Mouse (Mus musculus) hindlimb bud, embryonic 11.5 days (tissue): ENCODE data around the gene Hnrnpc.
A peak's percentile ranks its signal among the peaks of the same experiment; 100 is the strongest.

Experiments used
- DNase-seq: peaks from one replicate; pipeline ENCODE4 v3.0.0-alpha.2; 2012; ENCODE audit warnings: low read depth, low spot score; ENCODE audit errors: extremely low spot score

Gene Hnrnpc

GRCm38 (mm10) chr14:52103856-52104676 lies at the start of gene Hnrnpc:
Hnrnpc (minus strand) TSS chr14:52104028.
- peak; percentile 100 for DNase-seq

GRCm38 (mm10) chr14:52152613-52153012 lies 48.8 kb upstream of the Hnrnpc start:
- DNase-seq: no peak

GRCm38 (mm10) chr14:52152179-52152578 lies 48.4 kb upstream of the Hnrnpc start:
- no peak for DNase-seq

DNA sequence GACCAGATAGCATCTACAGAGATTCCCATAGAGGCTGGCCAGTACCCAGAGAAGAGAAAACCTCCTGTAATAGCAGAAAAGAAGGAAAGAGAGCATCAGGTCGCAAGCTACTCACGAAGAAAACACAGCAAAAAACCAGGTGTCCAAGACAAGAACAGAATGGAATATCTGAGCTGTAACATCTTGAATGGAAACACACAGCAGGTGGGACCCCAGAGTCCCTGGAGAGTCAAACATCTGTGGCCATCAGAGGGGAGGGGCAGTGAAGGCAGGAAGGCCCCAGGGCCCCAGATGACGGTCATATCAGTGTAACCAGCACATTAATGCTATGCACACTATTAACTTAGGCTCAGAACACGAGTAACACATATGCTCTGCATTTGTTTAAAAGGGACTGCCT lies 46.1 kb upstream of the Hnrnpc start:
- no peak for DNase-seq

GRCm38 (mm10) chr14:52146540-52146939 lies 42.7 kb upstream of the Hnrnpc start:
- no peak for DNase-seq

- DNase-seq: no peak
Measured at GRCm38 (mm10) chr14:52144165-52144564, 40.3 kb upstream of the Hnrnpc start.

DNA sequence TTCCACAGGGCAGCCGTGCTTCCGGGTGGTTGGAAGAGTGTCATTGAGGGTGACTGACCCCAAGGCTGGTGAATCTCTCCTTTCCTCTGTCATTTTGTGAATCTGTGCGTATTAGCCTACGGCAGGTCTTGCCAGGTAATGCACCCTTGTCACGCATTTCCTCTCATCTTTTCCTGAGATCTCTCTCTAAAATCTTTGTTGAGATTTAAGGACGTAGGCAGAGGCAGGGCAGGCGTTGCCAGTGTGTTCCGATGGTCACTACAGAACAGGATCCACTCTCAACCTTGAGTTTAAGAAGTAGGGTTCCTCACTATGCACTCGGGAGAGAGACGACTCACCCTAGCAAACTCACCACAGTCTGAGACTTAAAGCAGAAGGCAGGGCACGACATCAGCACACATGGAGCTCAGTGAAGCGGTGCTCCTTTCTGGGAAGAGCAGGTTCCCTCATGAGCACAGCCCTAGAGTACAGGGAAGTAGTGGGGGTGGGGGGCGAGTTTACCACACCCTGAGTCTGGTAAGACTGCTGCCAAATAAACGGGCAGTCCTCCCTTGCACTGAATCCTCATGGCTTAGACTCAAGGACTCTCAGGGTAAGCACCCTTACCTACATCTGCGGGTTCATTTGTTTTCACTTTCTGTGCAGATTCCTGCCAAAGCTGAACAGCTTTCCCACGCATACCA lies 37.8 kb upstream of the Hnrnpc start:
- DNase-seq: no peak

DNA sequence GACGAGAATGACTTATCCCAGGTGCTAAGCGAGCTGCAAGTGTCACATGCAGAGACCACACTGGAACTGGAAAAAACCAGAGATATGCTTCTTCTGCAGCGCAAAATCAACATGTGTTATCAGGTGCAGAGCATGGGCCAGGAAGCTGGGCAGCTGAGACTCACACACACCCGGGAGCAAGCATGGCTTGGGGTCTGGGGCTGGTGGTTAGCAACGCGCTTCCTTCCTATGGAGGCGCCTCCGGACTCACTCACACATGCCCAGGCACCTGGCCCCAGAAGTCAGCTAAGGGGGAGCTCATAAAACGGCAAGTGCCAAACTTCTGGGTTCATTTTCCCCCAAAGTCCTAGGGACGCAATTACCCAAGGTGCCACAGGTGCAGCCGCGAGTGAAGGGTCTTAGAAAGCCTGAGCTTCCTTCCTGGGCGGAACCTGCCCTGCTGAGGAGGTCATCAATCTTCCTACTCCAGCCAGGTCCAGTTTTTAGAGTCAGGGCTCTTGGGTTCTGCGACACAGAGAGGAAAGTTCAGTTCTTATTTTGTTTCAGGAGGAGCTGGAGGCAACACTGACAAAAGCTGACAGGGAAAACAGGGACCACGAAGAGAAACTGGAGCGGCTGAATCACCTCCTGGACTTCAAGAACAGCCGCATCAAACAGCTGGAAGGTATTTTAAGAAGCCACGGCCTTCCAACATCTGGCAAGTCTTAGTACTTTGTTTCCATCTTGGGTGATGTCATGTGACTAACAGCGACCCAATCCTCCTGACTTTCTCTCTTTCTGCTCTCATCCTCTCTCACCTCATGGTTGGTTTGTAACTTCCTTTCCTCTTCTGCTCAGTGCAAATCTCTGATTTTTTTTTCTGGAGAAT lies 37.0 kb upstream of the Hnrnpc start:
- DNase-seq: no peak

- DNase-seq: no peak
Measured at GRCm38 (mm10) chr14:52133584-52133983, 29.8 kb upstream of the Hnrnpc start.

- no peak for DNase-seq
Measured at GRCm38 (mm10) chr14:52124636-52125035, 20.8 kb upstream of the Hnrnpc start.

- no peak for DNase-seq
Measured at GRCm38 (mm10) chr14:52123918-52124317, 20.1 kb upstream of the Hnrnpc start.

- DNase-seq: no peak
Measured at GRCm38 (mm10) chr14:52120169-52120568, 16.3 kb upstream of the Hnrnpc start.

DNA sequence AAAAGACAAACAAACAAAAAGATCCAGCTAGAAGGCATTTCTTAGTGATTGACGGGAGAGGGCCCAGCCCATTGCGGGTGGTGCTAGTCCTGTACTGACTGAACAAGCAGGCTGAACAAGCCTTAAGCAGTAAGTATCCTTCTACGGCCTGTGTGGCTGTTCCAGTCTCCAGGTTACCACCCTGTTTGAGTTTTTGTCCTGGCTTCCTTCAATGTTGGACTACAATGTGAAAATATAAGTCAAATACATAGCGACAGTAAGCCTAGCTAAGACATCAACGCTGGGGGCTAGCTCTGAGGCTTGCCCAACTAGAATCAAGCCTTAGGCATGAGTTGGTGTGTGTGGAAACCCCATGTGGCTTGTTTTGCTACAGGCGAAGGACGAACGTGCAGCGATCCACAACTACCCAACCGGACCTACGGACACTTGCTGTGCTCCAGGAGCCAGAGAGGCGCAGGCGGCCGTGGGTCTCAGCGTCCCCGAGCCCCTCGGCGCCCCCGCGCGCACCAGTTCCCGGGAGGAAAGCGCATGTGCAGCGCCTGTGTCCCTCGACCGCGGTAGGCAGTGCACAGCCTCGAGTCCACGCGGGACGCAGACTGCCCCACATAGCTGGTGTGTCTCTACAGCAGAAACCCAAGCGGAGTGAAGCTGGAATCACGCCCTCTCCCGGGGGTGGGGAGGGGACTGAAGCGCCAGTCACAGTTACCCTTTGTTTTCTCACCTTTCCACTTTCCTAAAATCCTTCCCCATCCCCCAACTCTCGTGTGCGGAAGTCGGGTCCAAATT lies 15.2 kb upstream of the Hnrnpc start:
- DNase-seq: peak; percentile 71

- DNase-seq: no peak
Measured at GRCm38 (mm10) chr14:52118456-52118822, 14.6 kb upstream of the Hnrnpc start.

DNA sequence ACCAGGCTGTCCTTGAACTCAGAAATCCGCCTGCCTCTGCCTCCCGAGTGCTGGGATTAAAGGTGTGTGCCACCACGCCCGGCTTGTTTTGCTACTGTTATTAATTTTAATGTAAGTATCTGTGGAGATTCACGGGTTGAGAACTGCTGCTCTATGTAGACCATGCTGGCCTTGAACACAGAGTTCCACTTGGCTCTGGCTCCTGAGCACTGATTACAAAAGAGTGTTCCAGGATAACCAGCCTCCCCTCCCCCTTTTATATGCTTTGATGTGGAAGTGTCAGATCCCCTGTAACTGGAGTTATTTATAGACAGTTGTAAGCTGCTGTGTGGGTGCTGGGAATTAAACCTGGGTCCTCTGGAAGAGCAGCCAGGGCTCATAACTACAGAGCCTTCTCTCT lies 13.4 kb upstream of the Hnrnpc start:
- DNase-seq: no peak

DNA sequence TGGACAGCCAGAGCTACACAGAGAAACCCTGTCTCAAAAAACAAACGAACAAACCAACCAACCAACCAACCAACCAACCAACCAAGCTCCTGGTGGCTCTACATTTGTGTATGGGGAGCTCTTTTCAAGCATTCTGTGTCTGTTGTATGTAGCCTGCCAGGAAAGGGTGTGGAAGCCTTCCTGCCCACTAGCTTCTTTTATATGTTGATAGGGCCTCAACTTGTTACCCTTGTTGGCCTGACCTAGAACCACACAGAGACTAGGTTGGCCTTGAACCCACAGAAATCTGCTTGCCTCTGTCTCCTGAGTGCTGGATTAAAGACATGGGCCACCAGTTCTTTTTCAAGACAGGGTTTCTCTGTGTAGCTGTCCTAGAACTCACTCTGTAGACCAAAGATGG lies 10.3 kb upstream of the Hnrnpc start:
- no peak for DNase-seq

- no peak for DNase-seq
Measured at GRCm38 (mm10) chr14:52110346-52110745, 6.5 kb upstream of the Hnrnpc start, which contains the start of gene Rpgrip1. Rpgrip1 (plus strand) TSS chr14:52110704.

- DNase-seq: no peak
Measured at GRCm38 (mm10) chr14:52108025-52108424, 4.2 kb upstream of the Hnrnpc start.

DNA sequence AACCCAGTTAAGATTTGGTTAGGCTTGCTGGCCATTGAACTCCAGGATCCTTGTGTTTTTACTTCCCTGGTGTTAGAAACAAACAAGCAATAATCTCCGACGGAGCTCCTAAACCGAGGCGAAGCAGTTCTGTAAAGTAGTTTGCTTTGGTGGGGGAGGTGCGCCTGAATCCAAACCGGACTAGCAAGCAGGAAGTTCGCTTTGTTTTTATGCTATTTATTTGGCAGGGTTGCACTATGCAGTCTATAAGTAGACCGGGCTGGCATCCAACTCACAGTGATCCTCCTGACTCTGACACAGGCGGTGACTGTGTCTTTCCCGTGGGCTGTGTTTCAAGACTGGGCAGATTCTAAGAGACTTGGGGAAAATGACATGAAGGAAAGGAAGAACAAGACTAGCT lies 2.9 kb upstream of the Hnrnpc start:
- DNase-seq: no peak

- no peak for DNase-seq
Measured at GRCm38 (mm10) chr14:52105308-52105707, 1.5 kb upstream of the Hnrnpc start.
